Mouse (Mus musculus) layer of hippocampus, adult 2 months (tissue): Measurements from ENCODE around the gene 2210017I01Rik. TPM values are rescaled to one million over a fixed set of nuclear protein-coding genes. Genes with fewer than 3 reads are reported as not detected.

Experiments
- DNase-seq, 2 experiments: peaks; one replicate each; pipeline ENCODE4 v3.0.0; 2022; ENCODE audit warnings: low spot score in 2 of 2
- H3K27ac ChIP-seq: fragments of 200-600 bp; 2 replicates; pipeline ENCODE4 v1.8.1; 2022
- H3K4me3 ChIP-seq: fragments of 200-600 bp; 2 replicates; pipeline ENCODE4 v1.8.1; 2022; ENCODE audit warnings: mild to moderate bottlenecking
- CTCF ChIP-seq: fragments of 200-600 bp; conservative IDR thresholded peaks from 2 replicates; pipeline ENCODE4 v1.8.1; 2022; ENCODE audit warnings: antibody characterized with exemption, mild to moderate bottlenecking, moderate library complexity
- long read RNA-seq, 2 experiments: library from polyadenylated mRNA; stranded (forward); transcript quantifications; one replicate each; pipeline ENCODE4 v2.0.0; 2021; ENCODE audit warnings: borderline mapping rate in 2 of 2
- total RNA-seq, 2 experiments: library from RNA; stranded (reverse); gene quantifications; 2 replicates each; pipeline ENCODE4 v1.2.3; 2021

2210017I01Rik gene
- not detected for total RNA-seq
- long read RNA-seq, experiment 1, result 0 reads
- long read RNA-seq, experiment 2, result 0 reads

DNA sequence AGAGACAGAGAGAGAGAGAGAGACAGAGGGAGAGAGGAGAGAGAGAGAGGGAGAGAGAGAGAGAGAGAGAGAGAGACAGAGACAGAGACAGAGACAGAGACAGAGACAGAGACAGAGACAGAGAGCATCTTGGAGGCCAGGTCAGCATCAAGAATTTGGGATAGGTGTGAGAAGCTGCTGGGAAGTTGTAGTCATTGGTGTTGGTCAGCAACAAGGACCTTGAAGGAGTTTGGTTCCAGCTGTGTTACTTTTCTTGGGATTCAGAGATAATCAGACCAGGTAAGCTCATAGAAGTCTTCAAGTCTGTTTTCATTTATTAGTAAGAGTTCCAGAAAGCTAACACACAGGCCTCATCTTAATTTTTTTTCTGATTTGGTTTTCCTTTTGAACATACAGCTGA lies at the start of gene 2210017I01Rik:
TSS of gene 2210017I01Rik (minus strand) at position 101 of the 400 bp plus-strand sequence.
- no peak for DNase-seq
- TF ChIP-seq CTCF, result no peak
- Histone ChIP-seq H3K4me3 (no peak within 1 kb of the TSS), H3K27ac (no peak within 1 kb of the TSS)

GRCm38 (mm10) chr3:92656826-92657225 lies 49.5 kb upstream of the 2210017I01Rik start, which contains the start of gene Lce1b:
Lce1b (minus strand) TSS chr3:92656926.
- DNase-seq, result no peak
- Histone ChIP-seq H3K4me3 (no peak within 1 kb of the TSS), H3K27ac (no peak within 1 kb of the TSS)
- TF ChIP-seq CTCF, result no peak

- H3K4me3 ChIP-seq, result no peak within 1 kb of the TSS
- DNase-seq, result no peak
- H3K27ac ChIP-seq, result no peak within 1 kb of the TSS
- TF ChIP-seq CTCF, result no peak
Observed at GRCm38 (mm10) chr3:92648207-92648606, 40.9 kb upstream of the 2210017I01Rik start, which contains the start of gene Lce1a1. Lce1a1 (minus strand) TSS chr3:92648307.

GRCm38 (mm10) chr3:92639854-92640253 lies 32.6 kb upstream of the 2210017I01Rik start:
- Histone ChIP-seq H3K4me3 (no peak overlapping the region), H3K27ac (no peak overlapping the region)
- no peak for DNase-seq
- no peak for TF ChIP-seq CTCF

DNA sequence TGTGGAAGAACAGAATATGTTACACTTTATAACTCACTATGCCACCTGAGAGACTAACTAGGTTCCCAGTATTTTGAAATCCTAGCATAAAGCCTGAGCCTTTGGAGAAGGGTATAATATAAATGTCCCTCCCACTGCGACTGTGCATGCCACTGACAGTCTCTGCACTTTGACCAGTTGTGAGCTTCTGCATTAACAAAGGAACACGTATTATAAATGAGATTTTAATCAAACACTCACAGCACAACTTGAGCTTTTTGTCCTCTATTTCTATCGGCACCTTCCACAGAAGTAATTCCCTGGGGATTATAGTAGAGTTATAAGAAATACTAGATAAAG lies 31.3 kb upstream of the 2210017I01Rik start:
- H3K27ac ChIP-seq, result no peak overlapping the region
- DNase-seq, result no peak
- H3K4me3 ChIP-seq, result no peak overlapping the region
- TF ChIP-seq CTCF, result no peak

DNA sequence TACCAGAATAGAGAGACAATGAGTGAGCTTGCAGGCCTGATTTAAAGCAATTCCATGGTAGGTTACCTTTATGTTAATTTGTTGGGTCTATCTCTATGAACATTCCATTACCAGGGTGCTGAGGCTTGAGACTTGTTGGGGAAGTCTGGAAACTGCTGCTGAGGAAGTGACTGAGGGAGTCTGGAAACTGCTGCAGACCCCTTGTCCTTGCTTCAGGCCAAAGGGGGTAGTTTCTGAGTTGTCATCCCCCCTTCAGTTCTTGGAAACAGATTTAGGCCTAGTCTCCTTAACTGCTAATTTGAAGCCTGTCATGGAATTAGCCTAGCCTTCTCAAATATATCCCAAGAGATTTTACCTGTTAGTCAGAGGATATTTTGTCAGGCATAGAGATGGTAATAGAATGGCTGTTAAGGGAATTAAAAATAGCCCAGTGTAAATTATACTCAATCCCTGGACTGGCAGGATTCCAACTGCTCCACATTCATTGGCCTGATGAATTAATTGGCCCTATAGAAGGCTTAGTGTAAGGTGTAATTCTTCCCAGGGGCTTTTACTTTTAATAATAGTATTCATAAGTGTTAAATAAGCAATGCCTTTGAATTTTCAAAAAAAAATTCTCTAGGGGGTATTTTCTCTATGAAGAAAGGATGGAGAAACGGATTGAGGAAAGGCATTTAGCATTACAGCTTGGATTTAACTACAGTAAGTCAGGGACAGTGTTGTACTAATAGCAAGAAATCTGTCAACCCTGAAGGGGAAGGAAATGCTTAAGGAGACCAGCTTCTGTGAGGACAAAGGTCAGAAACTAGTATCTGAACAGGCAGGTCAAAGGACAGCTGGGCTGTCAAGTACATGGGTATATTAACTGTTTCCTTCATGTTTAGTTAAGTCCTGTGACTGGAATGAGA lies 30.7 kb upstream of the 2210017I01Rik start:
- Histone ChIP-seq H3K4me3 (no peak overlapping the region), H3K27ac (no peak overlapping the region)
- TF ChIP-seq CTCF, result no peak
- DNase-seq, result no peak

GRCm38 (mm10) chr3:92621560-92621959 lies 14.3 kb upstream of the 2210017I01Rik start, which contains the start of gene Lce6a:
Lce6a (minus strand) TSS chr3:92621660.
- Histone ChIP-seq H3K27ac (no peak within 1 kb of the TSS), H3K4me3 (no peak within 1 kb of the TSS)
- no peak for TF ChIP-seq CTCF
- no peak for DNase-seq

DNA sequence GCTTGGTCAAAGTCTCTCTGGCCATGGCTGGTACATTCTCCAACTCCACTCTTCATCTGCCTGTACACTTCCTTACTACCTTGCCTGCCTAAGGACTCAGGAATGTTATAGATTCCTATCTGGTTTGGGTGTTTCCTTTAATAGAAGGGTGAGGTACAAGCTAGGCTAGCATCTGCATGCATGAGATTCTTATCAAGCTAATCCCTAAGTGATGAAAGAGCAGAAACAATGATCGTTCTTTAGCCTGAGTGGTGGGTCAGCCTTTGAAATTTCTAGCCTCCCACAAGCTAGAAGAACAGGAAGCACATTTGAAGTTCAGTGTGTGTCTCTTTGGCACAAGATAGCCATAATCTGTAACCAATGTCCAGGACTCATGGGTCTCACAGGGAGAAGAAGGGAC lies 2.5 kb upstream of the 2210017I01Rik start:
- no peak overlapping the region for H3K27ac ChIP-seq
- DNase-seq, result no peak
- no peak for TF ChIP-seq CTCF
- H3K4me3 ChIP-seq, result no peak overlapping the region

- DNase-seq, result no peak
- Histone ChIP-seq H3K4me3 (no peak overlapping the region), H3K27ac (no peak overlapping the region)
- TF ChIP-seq CTCF, result peak; percentile 75
Observed at GRCm38 (mm10) chr3:92602169-92602568, 5.1 kb downstream of the 2210017I01Rik start.

DNA sequence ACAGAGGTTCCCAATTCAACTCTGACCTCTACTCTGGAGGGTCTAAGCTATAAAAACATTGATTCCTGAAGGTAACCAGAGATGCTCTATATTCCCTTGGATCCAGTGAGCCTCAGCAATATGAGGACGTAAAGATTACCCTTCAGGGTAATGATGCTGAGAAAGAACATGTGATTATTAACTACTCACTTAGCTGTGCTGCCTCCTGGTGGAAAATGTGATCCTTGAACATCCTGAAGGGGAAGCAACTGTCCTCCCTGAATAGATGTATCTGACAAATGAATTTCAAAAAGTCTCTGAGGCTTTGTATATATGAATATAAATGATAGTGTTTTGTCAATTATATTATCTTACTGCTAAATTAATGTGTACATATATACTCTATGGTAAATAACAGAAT lies 6.8 kb downstream of the 2210017I01Rik start:
- peak; percentile 39 for TF ChIP-seq CTCF
- DNase-seq, result no peak
- H3K27ac ChIP-seq, result no peak overlapping the region
- no peak overlapping the region for H3K4me3 ChIP-seq

GRCm38 (mm10) chr3:92599973-92600372 lies 7.3 kb downstream of the 2210017I01Rik start:
- H3K27ac ChIP-seq, result no peak overlapping the region
- DNase-seq, result no peak
- no peak for TF ChIP-seq CTCF

GRCm38 (mm10) chr3:92598429-92598828 lies 8.9 kb downstream of the 2210017I01Rik start:
- Histone ChIP-seq H3K27ac (no peak overlapping the region), H3K4me3 (no peak overlapping the region)
- no peak for TF ChIP-seq CTCF
- DNase-seq, result no peak

More at GRCm38 (mm10) chr3:92599973-92600372, 7.3 kb downstream of the 2210017I01Rik start:
- H3K4me3 ChIP-seq, result no peak overlapping the region

DNA sequence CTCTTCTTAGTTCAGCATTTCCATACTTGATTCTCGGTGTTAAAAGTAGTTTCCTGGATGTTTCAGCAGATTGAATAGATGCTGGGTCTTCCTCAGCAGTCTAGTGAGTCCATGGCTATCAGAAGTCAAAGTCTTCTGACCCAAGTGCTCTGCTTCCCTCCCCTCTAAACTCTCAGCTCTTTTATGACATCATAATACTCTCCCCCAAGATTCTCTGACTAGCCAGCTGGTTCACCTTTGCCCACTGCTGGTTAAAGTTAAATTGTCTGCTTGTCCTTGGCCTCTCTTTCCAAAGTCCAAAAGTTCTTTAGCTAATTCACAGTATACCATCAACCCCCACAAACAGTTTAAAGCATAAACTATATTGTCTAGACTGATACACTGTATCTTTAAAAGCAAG lies 18.4 kb downstream of the 2210017I01Rik start, which contains the start of gene Smcp:
TSS of gene Smcp (minus strand) at position 140 of the 400 bp plus-strand sequence.
- Histone ChIP-seq H3K27ac (no peak within 1 kb of the TSS), H3K4me3 (no peak within 1 kb of the TSS)
- TF ChIP-seq CTCF, result no peak
- DNase-seq, result no peak

GRCm38 (mm10) chr3:92587190-92587589 lies 20.1 kb downstream of the 2210017I01Rik start:
- no peak for DNase-seq
- TF ChIP-seq CTCF, result no peak
- Histone ChIP-seq H3K27ac (no peak overlapping the region), H3K4me3 (no peak overlapping the region)
